Mouse (Mus musculus): Measurements from ENCODE around the gene Sorcs2. TPM values are rescaled to one million over a fixed set of nuclear protein-coding genes. Genes with fewer than 3 reads are reported as not detected.
A peak's percentile ranks its signal among the peaks of the same experiment; 100 is the strongest.

Sorcs2 gene
- total RNA-seq, 2 experiments from 2014 or later, result 18.1 TPM

GRCm38 (mm10) chr5:36358161-36358560 is 39.8 kb downstream of the Sorcs2 start:
- no peak for DNase-seq

- DNase-seq, result no peak
Observed at GRCm38 (mm10) chr5:36356659-36357058, 41.3 kb downstream of the Sorcs2 start.

GRCm38 (mm10) chr5:36355683-36356082 is 42.3 kb downstream of the Sorcs2 start:
- DNase-seq, result no peak

GRCm38 (mm10) chr5:36353679-36354078 is 44.3 kb downstream of the Sorcs2 start:
- DNase-seq, result peak; percentile 54

GRCm38 (mm10) chr5:36353194-36353593 is 44.7 kb downstream of the Sorcs2 start:
- no peak for DNase-seq

GRCm38 (mm10) chr5:36346698-36347097 is 51.2 kb downstream of the Sorcs2 start:
- DNase-seq, result no peak

GRCm38 (mm10) chr5:36339283-36339682 is 58.7 kb downstream of the Sorcs2 start:
- DNase-seq, result no peak

GRCm38 (mm10) chr5:36336252-36336651 is 61.7 kb downstream of the Sorcs2 start:
- DNase-seq, result no peak

- no peak for DNase-seq
Observed at GRCm38 (mm10) chr5:36335661-36336060, 62.3 kb downstream of the Sorcs2 start.

- no peak for DNase-seq
Observed at GRCm38 (mm10) chr5:36334227-36334626, 63.7 kb downstream of the Sorcs2 start.

GRCm38 (mm10) chr5:36330472-36331155 is 67.3 kb downstream of the Sorcs2 start:
- DNase-seq, result peak; percentile 67

GRCm38 (mm10) chr5:36326057-36327010 is 71.6 kb downstream of the Sorcs2 start:
- DNase-seq, result no peak

GRCm38 (mm10) chr5:36324140-36324572 is 73.8 kb downstream of the Sorcs2 start:
- DNase-seq, result peak; percentile 63

- peak; percentile 92 for DNase-seq
Observed at GRCm38 (mm10) chr5:36323526-36323925, 74.4 kb downstream of the Sorcs2 start.

- peak; percentile 31 for DNase-seq
Observed at GRCm38 (mm10) chr5:36321581-36321980, 76.4 kb downstream of the Sorcs2 start.

GRCm38 (mm10) chr5:36320667-36321066 is 77.3 kb downstream of the Sorcs2 start:
- no peak for DNase-seq

GRCm38 (mm10) chr5:36317641-36318368 is 80.1 kb downstream of the Sorcs2 start:
- no peak for DNase-seq

GRCm38 (mm10) chr5:36315106-36315505 is 82.8 kb downstream of the Sorcs2 start:
- no peak for DNase-seq

- peak; percentile 86 for DNase-seq
Observed at GRCm38 (mm10) chr5:36313353-36314079, 84.4 kb downstream of the Sorcs2 start.

- peak; percentile 45 for DNase-seq
Observed at GRCm38 (mm10) chr5:36312926-36313325, 85.0 kb downstream of the Sorcs2 start.

GRCm38 (mm10) chr5:36304299-36304980 is 93.5 kb downstream of the Sorcs2 start:
- no peak for DNase-seq
